Mouse (Mus musculus) brain, embryonic 18.5 days (tissue): ENCODE measurements around the gene Ralgapa2.
A peak's percentile ranks its signal among the peaks of the same experiment; 100 is the strongest.

Source experiments
- DNase-seq: peaks from one replicate; pipeline ENCODE4 v3.0.0-alpha.2; 2012; ENCODE audit warnings: low read depth, low spot score

Gene Ralgapa2

GRCm38 (mm10) chr2:146511911-146512580, at the start of gene Ralgapa2:
Gene Ralgapa2 (minus strand): TSS chr2:146512344.
- DNase-seq, result peak; percentile 99

GRCm38 (mm10) chr2:146561505-146561904, 49.4 kb upstream of the Ralgapa2 start:
- no peak for DNase-seq

- no peak for DNase-seq
Observed at GRCm38 (mm10) chr2:146560633-146561043, 48.5 kb upstream of the Ralgapa2 start.

DNA sequence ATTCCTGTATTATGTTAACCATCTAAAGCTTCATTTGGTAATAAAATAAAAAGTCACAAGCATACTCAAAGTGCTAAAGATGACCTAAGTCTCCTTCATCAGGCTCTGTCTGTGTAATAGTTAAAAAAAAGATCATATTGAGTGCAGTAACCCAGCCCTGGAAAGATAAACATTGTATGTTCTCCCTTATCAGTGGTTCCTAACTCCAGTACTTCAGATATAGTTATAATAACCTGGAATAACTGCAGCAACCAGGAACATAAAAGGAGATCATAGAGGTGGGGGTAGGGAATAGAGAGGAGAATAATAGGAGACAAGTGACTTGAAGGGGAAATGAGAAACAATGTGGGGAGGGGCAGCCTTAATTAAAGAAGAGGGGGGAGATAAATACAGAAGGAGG, 44.0 kb upstream of the Ralgapa2 start:
- DNase-seq, result no peak

DNA sequence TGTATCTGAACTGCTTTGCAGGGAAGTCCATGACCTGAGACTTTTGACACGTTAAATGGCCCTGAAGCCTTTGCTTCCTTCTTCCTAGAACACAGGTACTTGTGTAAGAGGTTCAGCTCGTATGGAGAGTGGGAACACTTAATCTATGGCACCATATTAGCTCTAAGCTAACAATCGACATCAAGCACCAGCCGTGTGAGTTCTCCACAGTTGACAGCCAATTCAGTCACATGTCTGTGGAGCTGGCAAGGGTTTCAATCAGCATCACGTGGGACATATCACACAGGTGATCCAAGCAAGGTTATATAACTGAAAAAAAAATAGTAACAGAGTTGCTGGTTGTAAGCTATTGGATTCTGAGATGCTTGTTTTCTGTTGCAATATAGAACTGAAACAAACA, 43.2 kb upstream of the Ralgapa2 start:
- DNase-seq, result no peak

GRCm38 (mm10) chr2:146553701-146554100, 41.6 kb upstream of the Ralgapa2 start:
- no peak for DNase-seq

- DNase-seq, result no peak
Observed at GRCm38 (mm10) chr2:146551818-146552217, 39.7 kb upstream of the Ralgapa2 start.

- peak; percentile 59 for DNase-seq
Observed at GRCm38 (mm10) chr2:146549111-146549776, 37.1 kb upstream of the Ralgapa2 start.

DNA sequence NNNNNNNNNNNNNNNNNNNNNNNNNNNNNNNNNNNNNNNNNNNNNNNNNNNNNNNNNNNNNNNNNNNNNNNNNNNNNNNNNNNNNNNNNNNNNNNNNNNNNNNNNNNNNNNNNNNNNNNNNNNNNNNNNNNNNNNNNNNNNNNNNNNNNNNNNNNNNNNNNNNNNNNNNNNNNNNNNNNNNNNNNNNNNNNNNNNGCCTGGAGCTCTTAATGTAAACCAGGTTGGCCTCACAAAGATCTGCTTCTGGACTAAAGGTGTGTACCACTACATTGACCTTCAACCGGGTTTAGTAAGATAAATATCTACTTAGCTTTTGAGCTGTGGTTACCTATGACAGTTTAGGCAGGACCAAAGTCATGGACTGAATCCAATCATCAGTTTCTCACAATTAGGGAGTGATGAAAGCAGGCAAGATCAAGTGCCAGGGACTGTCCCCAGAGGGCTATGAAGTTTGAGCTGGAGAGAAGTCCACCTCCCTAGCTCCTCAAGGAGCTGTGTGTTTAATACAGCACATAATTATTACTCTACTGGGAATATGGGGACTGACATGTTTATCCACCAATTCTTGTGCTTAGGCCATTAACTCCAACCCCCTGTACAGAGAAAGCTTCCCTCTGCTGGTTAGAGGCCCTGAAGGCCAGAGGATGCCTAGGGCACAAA, 32.1 kb upstream of the Ralgapa2 start:
- DNase-seq, result no peak

GRCm38 (mm10) chr2:146533118-146533949, 21.2 kb upstream of the Ralgapa2 start:
- DNase-seq, result no peak

DNA sequence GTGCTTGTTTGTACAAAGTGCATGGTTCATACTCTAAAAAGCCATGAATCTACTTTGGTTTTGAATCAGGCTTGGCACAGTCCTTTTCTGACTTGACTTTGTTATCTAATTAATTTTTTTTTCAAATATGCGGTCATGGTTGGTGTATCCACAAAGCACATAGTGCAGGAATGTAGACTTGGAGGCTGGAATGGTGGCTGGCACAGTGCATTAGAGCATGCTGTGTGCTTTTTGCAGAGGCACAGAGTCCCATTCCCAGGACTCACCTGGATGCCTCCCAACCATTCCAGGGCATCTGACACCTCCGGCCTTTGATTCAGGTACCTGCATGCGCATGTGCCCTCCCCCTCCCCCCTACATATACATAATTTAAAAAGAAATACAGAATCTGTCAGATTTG, 20.3 kb upstream of the Ralgapa2 start:
- no peak for DNase-seq

- DNase-seq, result no peak
Observed at GRCm38 (mm10) chr2:146525483-146525882, 13.3 kb upstream of the Ralgapa2 start.

GRCm38 (mm10) chr2:146524685-146525415, 12.7 kb upstream of the Ralgapa2 start:
- DNase-seq, result no peak

GRCm38 (mm10) chr2:146516894-146517293, 4.8 kb upstream of the Ralgapa2 start:
- no peak for DNase-seq

GRCm38 (mm10) chr2:146515081-146515480, 2.9 kb upstream of the Ralgapa2 start:
- DNase-seq, result no peak

- no peak for DNase-seq
Observed at GRCm38 (mm10) chr2:146512581-146512920, 407 bp upstream of the Ralgapa2 start.

DNA sequence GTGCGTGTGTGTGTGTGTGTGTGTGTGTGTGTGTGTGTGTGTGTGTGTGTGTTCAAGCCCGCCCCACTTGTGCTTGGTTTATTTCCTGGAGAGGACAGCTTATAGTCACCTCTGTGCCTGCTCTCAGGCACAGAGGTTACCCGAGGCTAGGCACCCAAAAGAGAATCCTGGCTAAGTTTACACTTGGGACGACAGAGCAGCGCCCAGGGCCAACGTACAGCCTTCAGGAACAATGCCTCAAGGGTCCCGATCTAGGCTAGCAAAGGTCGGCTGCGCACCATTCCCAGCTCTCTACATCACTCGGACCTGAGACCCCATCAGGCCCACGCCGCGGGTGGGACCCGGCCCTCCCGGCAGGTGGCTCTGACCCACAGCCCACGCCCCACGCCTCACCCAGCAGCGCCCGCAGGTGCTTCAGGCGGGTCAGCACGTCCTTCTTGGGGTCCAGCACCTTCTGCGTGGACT, 711 bp downstream of the Ralgapa2 start:
- DNase-seq, result no peak

- DNase-seq, result no peak
Observed at GRCm38 (mm10) chr2:146510780-146511179, 1.4 kb downstream of the Ralgapa2 start.

DNA sequence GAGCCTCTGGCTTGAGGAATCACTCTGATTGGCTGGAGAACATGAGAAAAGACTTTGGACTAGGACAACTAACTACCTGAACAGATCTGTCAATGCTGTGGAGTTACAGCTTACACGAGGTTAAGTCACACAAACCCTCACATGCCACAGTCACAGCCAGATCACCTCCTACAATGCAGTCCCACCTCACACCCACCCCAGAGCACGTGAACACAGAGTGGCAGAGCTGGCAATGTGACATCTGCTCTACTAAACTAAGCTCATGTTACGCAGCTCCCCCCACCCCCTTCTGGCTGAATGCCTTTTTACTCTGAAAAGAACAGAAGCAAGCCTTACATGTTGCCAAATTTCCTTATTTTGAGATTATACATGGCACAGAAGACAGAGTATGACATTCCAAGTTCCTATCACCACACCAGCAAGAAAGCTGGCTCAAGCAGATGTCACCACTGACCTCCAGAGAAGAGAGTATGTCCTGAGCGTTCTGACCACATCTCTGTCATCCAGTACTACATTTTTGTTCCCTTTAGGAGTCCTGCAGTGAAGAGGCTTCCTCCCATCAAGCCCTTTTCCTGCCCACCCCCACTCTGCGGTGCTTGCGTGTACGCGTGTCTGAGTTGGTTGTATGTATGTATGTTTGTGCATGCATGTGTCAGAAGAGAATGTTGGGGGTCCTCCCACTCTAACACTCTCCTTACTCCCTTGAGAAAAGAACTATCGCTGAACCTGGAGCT, 9.4 kb downstream of the Ralgapa2 start:
- DNase-seq, result peak; percentile 43

GRCm38 (mm10) chr2:146500067-146500466, 12.1 kb downstream of the Ralgapa2 start:
- no peak for DNase-seq

- no peak for DNase-seq
Observed at GRCm38 (mm10) chr2:146499111-146499510, 13.0 kb downstream of the Ralgapa2 start.
